ENCODE assay signal across 8 mouse cellular contexts in the genomic region with DNA sequence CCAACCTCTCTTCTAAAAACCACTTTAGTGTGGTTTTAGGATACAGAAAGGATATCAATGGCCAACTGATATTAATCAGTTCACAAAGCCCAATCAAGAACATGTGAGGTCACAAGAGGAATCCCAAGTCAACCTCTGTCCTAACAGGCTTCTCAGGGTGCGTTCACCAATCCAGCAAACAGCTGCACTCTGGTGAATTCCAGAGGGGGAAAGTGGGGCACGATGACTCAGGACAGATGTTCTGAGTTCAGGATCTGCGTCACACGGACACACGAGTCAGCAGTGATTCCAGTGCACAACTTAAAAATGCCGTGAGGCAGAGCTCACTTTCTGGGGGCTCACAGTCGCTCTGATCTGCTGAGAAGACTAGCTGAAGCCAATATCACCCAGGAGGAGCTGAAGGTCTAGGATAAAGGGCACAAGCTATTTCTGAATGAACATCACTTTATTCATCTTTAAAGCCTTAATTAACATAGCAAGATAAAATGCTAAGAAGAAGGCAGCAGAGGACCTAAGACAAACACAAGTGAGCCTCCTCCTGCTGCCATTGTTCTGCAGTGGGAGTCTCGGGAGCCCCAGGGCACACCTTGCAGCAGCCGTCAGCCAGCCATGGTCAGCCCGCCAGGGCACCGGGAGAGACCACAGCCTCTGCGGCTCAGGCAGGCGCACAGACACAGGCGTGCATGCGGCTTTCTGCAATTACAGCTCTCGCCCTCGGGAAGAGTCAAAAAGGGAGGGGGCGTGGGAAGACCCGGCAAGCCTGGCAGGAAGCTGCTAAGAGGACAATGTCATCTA. TPM values are rescaled to one million over a fixed set of nuclear protein-coding genes. Genes with fewer than 3 reads are reported as not detected.
DNase-seq lines count a peak whose midpoint lies in the region; ATAC-seq and TF ChIP-seq lines count a peak whose summit lies in the region.

No protein-coding gene starts in this region.

- peak overlapping the region; percentile 57 for H3K9ac ChIP-seq in forebrain, postnatal 0 days
- peak overlapping the region; percentile 14; the same call in 1 of the 2 replicates for H3K9ac ChIP-seq in limb, embryonic 11.5 days (ENCODE audit: low read length)
- peak overlapping the region; percentile 45 for H3K9ac ChIP-seq in neural tube, embryonic 11.5 days (ENCODE audit: low read length)

- H3K4me3 ChIP-seq in kidney, adult 2 months (ENCODE audit: insufficient read depth, low read depth, low read length): no peak overlapping the region
- H3K4me3 ChIP-seq in forebrain, postnatal 0 days (ENCODE audit: low read depth, low read length): peak overlapping the region; percentile 43
- H3K4me3 ChIP-seq in limb, embryonic 11.5 days (ENCODE audit: low read depth, low read length): peak overlapping the region; percentile 18
- H3K4me3 ChIP-seq in neural tube, embryonic 11.5 days (ENCODE audit: low read depth, low read length): peak overlapping the region; percentile 28

- H3K27ac ChIP-seq in kidney, adult 2 months (ENCODE audit: insufficient read depth, low read depth, low read length): no peak overlapping the region
- H3K27ac ChIP-seq in forebrain, postnatal 0 days (ENCODE audit: low read depth, low read length): peak overlapping the region; percentile 73
- H3K27ac ChIP-seq in limb, embryonic 11.5 days (replicated peaks; ENCODE audit: low read depth, low read length): no peak overlapping the region
- no peak overlapping the region for H3K27ac ChIP-seq in neural tube, embryonic 11.5 days (ENCODE audit: low read depth, low read length)

- ATAC-seq in forebrain, postnatal 0 days: peak; percentile 83
- no peak for ATAC-seq in limb, embryonic 11.5 days (ENCODE audit: insufficient number of reproducible peaks, low FRiP score, low TSS enrichment, low read depth)
- ATAC-seq in neural tube, embryonic 11.5 days (ENCODE audit: insufficient read depth, low FRiP score, low TSS enrichment): peak; percentile 84

- H3K27me3 ChIP-seq in kidney, adult 2 months (replicated peaks; ENCODE audit: control insufficient read depth, insufficient read depth, low read length): no peaks in the 10 kb centered on the region
- H3K27me3 ChIP-seq in forebrain, postnatal 0 days (ENCODE audit: insufficient read depth, low read length): no peaks in the 10 kb centered on the region
- H3K27me3 ChIP-seq in limb, embryonic 11.5 days (ENCODE audit: control insufficient read depth, insufficient read depth, low read length): no peaks in the 10 kb centered on the region
- H3K27me3 ChIP-seq in neural tube, embryonic 11.5 days (ENCODE audit: control insufficient read depth, insufficient read depth, low read length): no peaks in the 10 kb centered on the region

- no peak for TF ChIP-seq CTCF in kidney, adult 2 months (conservative IDR thresholded peaks at IDR 0.05; ENCODE audit: insufficient read depth, insufficient read length, low read depth, low read length)
- TF ChIP-seq CTCF in forebrain, postnatal 0 days (IDR thresholded peaks at IDR 0.05; ENCODE audit: low read depth): no peak

- TF ChIP-seq POLR2A in kidney, adult 2 months (IDR thresholded peaks at IDR 0.05; ENCODE audit: low read depth, low read length): no peak

- peak overlapping the region; percentile 58 for H3K4me2 ChIP-seq in forebrain, postnatal 0 days (ENCODE audit: low read depth)
- peak overlapping the region; percentile 61 for H3K4me2 ChIP-seq in limb, embryonic 11.5 days (ENCODE audit: low read depth, severe bottlenecking)
- peak overlapping the region; percentile 61 for H3K4me2 ChIP-seq in neural tube, embryonic 11.5 days (ENCODE audit: low read depth)

- no peaks in the 10 kb centered on the region; the same call in 1 of the 2 replicates for H3K4me1 ChIP-seq in kidney, adult 2 months (ENCODE audit: control insufficient read depth, insufficient read depth, low read length)
- no peaks in the 10 kb centered on the region for H3K4me1 ChIP-seq in forebrain, postnatal 0 days (ENCODE audit: insufficient read depth)
- H3K4me1 ChIP-seq in limb, embryonic 11.5 days (ENCODE audit: control insufficient read depth, insufficient read depth, low read length): peaks cover 3% of the 10 kb centered on the region; the same call in 1 of the 2 replicates
- no peaks in the 10 kb centered on the region; the same call in 1 of the 2 replicates for H3K4me1 ChIP-seq in neural tube, embryonic 11.5 days (ENCODE audit: control insufficient read depth, insufficient read depth, low read length)

- 35% methylated on average over 19 of the region's 19 CpGs for WGBS in kidney, adult 2 months
- WGBS in forebrain, postnatal 0 days: 11% methylated on average over 19 of the region's 19 CpGs
- 17% methylated on average over 19 of the region's 19 CpGs for WGBS in limb, embryonic 11.5 days
- 26% methylated on average over 19 of the region's 19 CpGs for WGBS in neural tube, embryonic 11.5 days

- DNase-seq in kidney, postnatal 4 days: peak; percentile 41 to 61
- DNase-seq in kidney, adult 2 months: no peak
- DNase-seq in cerebellum, adult 9-11 months: peak; percentile 58
- no peak for DNase-seq in forebrain, postnatal 0 days
- peak; percentile 75 for DNase-seq in limb, embryonic 11.5 days (ENCODE audit: low spot score)
- peak; percentile 69 for DNase-seq in neural tube, embryonic 11.5 days (ENCODE audit: low spot score)
- no peak for DNase-seq in ovary, postnatal 36 days (ENCODE audit: low spot score)
- no peak for DNase-seq in gastrocnemius, adult 8-10 months (ENCODE audit: low spot score in 2 of 2)

- no peaks in the 10 kb centered on the region for H3K9me3 ChIP-seq in forebrain, postnatal 0 days (ENCODE audit: low read length)
- H3K9me3 ChIP-seq in limb, embryonic 11.5 days (ENCODE audit: control insufficient read depth, low read length): no peaks in the 10 kb centered on the region
- no peaks in the 10 kb centered on the region for H3K9me3 ChIP-seq in neural tube, embryonic 11.5 days (ENCODE audit: control insufficient read depth, low read length)

- H3K36me3 ChIP-seq in kidney, adult 2 months (ENCODE audit: control insufficient read depth, insufficient read depth, low read length): no peaks in the 10 kb centered on the region
- no peaks in the 10 kb centered on the region for H3K36me3 ChIP-seq in forebrain, postnatal 0 days (ENCODE audit: insufficient read depth)
- H3K36me3 ChIP-seq in limb, embryonic 11.5 days (ENCODE audit: control insufficient read depth, insufficient read depth, low read length): no peaks in the 10 kb centered on the region
- no peaks in the 10 kb centered on the region for H3K36me3 ChIP-seq in neural tube, embryonic 11.5 days (ENCODE audit: control insufficient read depth, insufficient read depth, low read length)

RNA-seq across cellular contexts. Expression of a gene that starts 39.9 kb away (rescaled TPM):
- polyA plus RNA-seq in kidney, adult 2 months (2012; rRNA removed): 2.0 and 2.5 TPM in 2 replicates
- 9.4 and 20.3 TPM in 2 replicates for total RNA-seq in forebrain, postnatal 0 days (2014; rRNA removed)
- polyA plus RNA-seq in forebrain, postnatal 0 days (2015; fragmentation: Nextera tagmentation; extraction: Ambion mirVana): 4.6 and 5.1 TPM in 2 replicates
- polyA plus RNA-seq in limb, embryonic 11.5 days (2014; fragmentation: Nextera tagmentation; extraction: Ambion mirVana): 2.2 and 2.4 TPM in 2 replicates
- polyA plus RNA-seq in neural tube, embryonic 11.5 days (2014; fragmentation: Nextera tagmentation; extraction: Ambion mirVana): 2.6 and 3.4 TPM in 2 replicates
- 1 to 10 TPM; 4.4 to 5.1 (median 4.9) TPM for total RNA-seq in gastrocnemius, adult 8-10 months (2022)

Comparison
In these comparisons a context has a peak if more than half of its experiments do, and no peak if none do; other contexts are left out.
1. DNase-seq: peak in kidney, postnatal 4 days (2 of 2), cerebellum, adult 9-11 months (single experiment), limb, embryonic 11.5 days (single experiment) and neural tube, embryonic 11.5 days (single experiment); none in kidney, adult 2 months (single experiment), forebrain, postnatal 0 days (single experiment), ovary, postnatal 36 days (single experiment) and gastrocnemius, adult 8-10 months (0 of 2).
2. Peak in every context shown above with its lines, with median percentiles within 50 percentile points of each other: H3K4me2 ChIP-seq and H3K9ac ChIP-seq.